Mouse (Mus musculus) kidney, postnatal 0 days (tissue): Measurements from ENCODE around the gene Srxn1. TPM values are rescaled to one million over a fixed set of nuclear protein-coding genes. Genes with fewer than 3 reads are reported as not detected.
A peak's percentile ranks its signal among the peaks of the same experiment; 100 is the strongest.

Experiments
- ATAC-seq: fragments of 200-750 bp; cut with Nextera tagmentation; replicated peaks from 2 replicates; pipeline ENCODE4 v1.8.0; 2017; ENCODE audit warnings: low read depth, moderate number of reproducible peaks, moderate TSS enrichment, moderate library complexity; ENCODE audit not compliant: low FRiP score
- DNase-seq: peaks from one replicate; pipeline ENCODE4 v3.0.0-alpha.2; 2016; ENCODE audit warnings: low spot score
- H3K27ac ChIP-seq: fragments of 300-500 bp; sonication (generic); 2 replicates; pipeline ENCODE4 v1.5.1; 2014; ENCODE audit warnings: mild to moderate bottlenecking
- H3K27me3 ChIP-seq: fragments of 300-500 bp; sonication (generic); 2 replicates; pipeline ENCODE4 v1.6.1; 2014; ENCODE audit warnings: low read length, mixed read lengths; ENCODE audit not compliant: insufficient read depth
- H3K36me3 ChIP-seq: fragments of 300-500 bp; sonication (generic); 2 replicates; pipeline ENCODE4 v1.6.1; 2014; ENCODE audit warnings: low read length, mixed read lengths; ENCODE audit not compliant: insufficient read depth
- H3K4me1 ChIP-seq: fragments of 300-500 bp; sonication (generic); replicated peaks from 2 replicates; pipeline ENCODE4 v1.6.1; 2014; ENCODE audit warnings: antibody characterized with exemption, low read length, mixed read lengths; ENCODE audit not compliant: insufficient read depth
- H3K4me2 ChIP-seq: fragments of 300-500 bp; sonication (generic); 2 replicates; pipeline ENCODE4 v1.6.1; 2014; ENCODE audit warnings: mild to moderate bottlenecking, low read length, moderate library complexity, mixed read lengths
- H3K4me3 ChIP-seq: fragments of 300-500 bp; sonication (generic); replicated peaks from 2 replicates; pipeline ENCODE4 v1.5.1; 2014; ENCODE audit warnings: low read depth, low read length
- H3K9ac ChIP-seq: fragments of 300-500 bp; sonication (generic); 2 replicates; pipeline ENCODE4 v1.6.1; 2014; ENCODE audit warnings: low read depth, low read length
- H3K9me3 ChIP-seq: fragments of 300-500 bp; sonication (generic); replicated peaks from 2 replicates; pipeline ENCODE4 v1.6.1; 2016; ENCODE audit warnings: low read length, inconsistent platforms, mixed read lengths
- CTCF ChIP-seq: IDR thresholded peaks from 2 replicates; pipeline ENCODE4 v1.5.1; 2016; ENCODE audit warnings: antibody characterized with exemption, low read depth, mild to moderate bottlenecking, moderate library complexity
- WGBS: fragments of 180-500 bp; shearing (Covaris S2); extraction: QIAGEN DNeasy Blood & Tissue Kit; methylation state at CpG from one replicate; pipeline ENCODE4 v1.1.7; 2014; 5-methylcytosine and 5-hydroxymethylcytosine counted together
- polyA plus RNA-seq: library from polyadenylated mRNA; unstranded; fragments of >200 nt; fragmentation: Nextera tagmentation; extraction: Ambion mirVana; gene quantifications from 2 replicates; pipeline ENCODE4 v1.2.1, GENCODE M21; 2015

The Srxn1 gene
- polyA plus RNA-seq, 1 experiment from 2014 or later: 20.3 TPM

DNA sequence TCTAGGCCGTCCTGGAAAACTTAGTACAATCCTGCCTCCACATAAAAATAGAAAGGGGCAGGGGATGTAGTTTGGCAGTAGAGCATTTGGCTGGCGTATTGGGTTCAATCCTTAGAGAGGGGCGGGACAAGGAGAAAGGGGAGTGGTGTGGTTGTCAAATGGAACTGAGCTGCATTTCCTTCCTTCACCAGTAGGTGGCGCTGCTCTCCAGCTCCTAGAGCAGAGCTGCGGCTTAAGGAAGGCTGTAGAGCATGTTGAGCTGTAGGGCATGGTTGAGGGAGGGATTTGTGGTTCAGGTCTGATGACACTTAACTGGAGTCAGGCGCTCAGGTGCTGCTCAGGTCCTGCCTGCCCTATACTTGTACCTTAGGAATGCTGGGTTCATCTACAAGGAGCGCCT is 6.6 kb downstream of the Srxn1 start:
- 5% methylated on average over 7 of the region's 7 CpGs for WGBS
- peak; percentile 88 for ATAC-seq
- no peak overlapping the region for H3K27ac ChIP-seq
- H3K9ac ChIP-seq: no peak overlapping the region
- peak; percentile 96 for DNase-seq
- H3K4me1 ChIP-seq: 0 out of 2 replicates have a peak, but pooled peaks cover 4% of the 10 kb centered on the region
- no peaks in the 10 kb centered on the region for H3K36me3 ChIP-seq
- no peak overlapping the region for H3K4me2 ChIP-seq
- peaks cover 5% of the 10 kb centered on the region; the same call in 1 of the 2 replicates for H3K27me3 ChIP-seq
- H3K9me3 ChIP-seq: no peaks in the 10 kb centered on the region
- no peak overlapping the region for H3K4me3 ChIP-seq
- TF ChIP-seq CTCF: peak; percentile 100

DNA sequence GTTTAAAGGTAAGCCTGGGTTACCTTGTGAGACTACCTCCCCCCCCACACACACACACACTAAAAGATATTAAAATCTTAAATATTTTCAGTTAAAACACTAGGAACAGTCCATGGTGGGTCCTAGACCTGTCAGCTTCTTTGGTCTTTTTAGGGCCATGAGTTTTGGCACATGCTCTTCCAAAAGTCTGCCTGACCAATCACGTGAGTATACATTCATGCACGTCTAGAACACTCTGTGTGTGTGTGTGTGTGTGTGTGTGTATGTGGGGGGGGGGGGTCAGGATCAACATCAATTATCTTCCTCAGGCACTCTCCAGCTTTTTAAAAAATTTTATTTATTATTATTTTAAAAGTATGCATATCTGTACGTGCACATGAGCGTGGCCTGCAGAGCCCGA is 7.2 kb downstream of the Srxn1 start:
- TF ChIP-seq CTCF: no peak
- ATAC-seq: no peak
- WGBS: 89% methylated on average over 5 of the region's 5 CpGs
- Histone ChIP-seq H3K27ac (no peak overlapping the region), H3K9me3 (no peaks in the 10 kb centered on the region), H3K27me3 (peaks cover 5% of the 10 kb centered on the region; the same call in 1 of the 2 replicates), H3K9ac (no peak overlapping the region), H3K36me3 (no peaks in the 10 kb centered on the region), H3K4me3 (no peak overlapping the region), H3K4me1 (0 out of 2 replicates have a peak, but pooled peaks cover 4% of the 10 kb centered on the region), H3K4me2 (no peak overlapping the region)
- no peak for DNase-seq

DNA sequence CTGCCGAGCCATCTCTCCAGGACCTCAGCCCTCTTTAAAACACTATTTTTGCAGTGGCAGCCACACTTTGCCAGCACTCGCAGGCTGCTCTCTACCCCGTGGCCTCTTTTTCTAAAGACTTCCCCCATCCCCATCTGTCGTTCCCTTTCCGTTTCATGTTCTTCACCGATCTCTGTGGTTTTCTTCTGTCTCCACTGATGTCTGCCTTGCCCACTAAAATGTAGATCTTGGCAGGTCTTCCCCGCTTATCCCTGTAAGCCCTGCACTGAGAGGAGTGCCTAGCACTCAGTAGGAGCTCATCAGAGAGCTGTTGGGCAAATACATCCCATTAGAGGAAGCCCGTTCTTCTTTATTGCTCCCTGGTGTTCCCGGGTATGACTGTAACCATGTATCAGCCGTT is 7.7 kb downstream of the Srxn1 start:
- H3K9ac ChIP-seq: no peak overlapping the region
- 70% methylated on average over 10 of the region's 10 CpGs for WGBS
- H3K36me3 ChIP-seq: no peaks in the 10 kb centered on the region
- 0 out of 2 replicates have a peak, but pooled peaks cover 4% of the 10 kb centered on the region for H3K4me1 ChIP-seq
- DNase-seq (no peak), ATAC-seq (no peak)
- no peak overlapping the region for H3K4me2 ChIP-seq
- no peaks in the 10 kb centered on the region for H3K9me3 ChIP-seq
- peaks cover 5% of the 10 kb centered on the region; the same call in 1 of the 2 replicates for H3K27me3 ChIP-seq
- H3K27ac ChIP-seq: no peak overlapping the region
- no peak for TF ChIP-seq CTCF
- H3K4me3 ChIP-seq: no peak overlapping the region

DNA sequence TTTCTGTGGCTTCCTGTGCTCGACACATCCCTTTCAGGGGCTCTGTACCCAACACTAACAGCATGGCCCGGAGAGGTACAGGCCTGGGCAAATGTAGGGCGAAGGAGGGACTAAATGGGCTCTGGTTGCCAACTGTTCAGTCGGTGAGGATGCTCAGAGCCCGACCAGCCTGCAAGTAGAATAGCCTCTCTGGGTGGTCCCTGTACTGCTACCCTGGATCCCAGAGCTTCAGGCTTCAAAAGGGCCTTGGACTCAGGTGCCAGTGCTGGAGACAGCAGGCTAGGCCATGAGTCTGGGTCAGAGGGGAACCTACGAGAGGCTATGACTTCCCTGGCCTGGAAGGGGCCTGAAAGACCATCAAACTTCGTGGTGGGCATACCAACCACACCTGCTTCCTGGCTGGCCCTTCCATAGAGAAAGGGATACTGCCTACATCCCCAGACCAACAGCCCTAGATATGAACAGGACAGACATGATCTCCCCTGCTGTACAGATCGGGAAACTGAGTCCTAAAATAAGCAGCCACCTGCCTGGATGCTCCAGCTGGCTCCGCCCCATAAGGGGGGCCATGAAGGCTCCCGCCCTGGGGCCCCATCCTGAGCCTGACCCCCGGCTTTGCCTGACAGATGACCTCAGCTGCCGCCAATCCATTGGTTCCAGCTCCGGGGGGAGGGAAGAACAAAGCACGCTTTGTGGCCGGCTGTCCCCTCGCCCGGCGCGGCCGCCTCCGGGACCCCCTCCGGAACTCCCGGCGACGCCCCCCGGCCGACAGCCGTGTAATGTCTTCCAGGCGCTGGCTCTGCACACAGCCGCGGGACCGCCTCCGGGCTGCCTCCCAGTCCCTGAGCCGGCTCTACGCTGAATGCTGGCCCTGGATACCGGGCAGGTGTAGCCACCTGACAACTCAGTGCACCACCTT is 9.0 kb downstream of the Srxn1 start:
- ATAC-seq (no peak), DNase-seq (no peak)
- H3K4me1 ChIP-seq: 0 out of 2 replicates have a peak, but pooled peaks cover 4% of the 10 kb centered on the region
- TF ChIP-seq CTCF: no peak
- no peaks in the 10 kb centered on the region for H3K36me3 ChIP-seq
- H3K27ac ChIP-seq: no peak overlapping the region
- H3K27me3 ChIP-seq: peaks cover 5% of the 10 kb centered on the region; the same call in 1 of the 2 replicates
- WGBS: 18% methylated on average over 36 of the region's 36 CpGs
- H3K9ac ChIP-seq: 0 out of 2 replicates have a peak overlapping the region, but pooled peaks have one; percentile 27
- H3K4me2 ChIP-seq: peak overlapping the region; percentile 51
- H3K4me3 ChIP-seq: no peak overlapping the region
- H3K9me3 ChIP-seq: no peaks in the 10 kb centered on the region

DNA sequence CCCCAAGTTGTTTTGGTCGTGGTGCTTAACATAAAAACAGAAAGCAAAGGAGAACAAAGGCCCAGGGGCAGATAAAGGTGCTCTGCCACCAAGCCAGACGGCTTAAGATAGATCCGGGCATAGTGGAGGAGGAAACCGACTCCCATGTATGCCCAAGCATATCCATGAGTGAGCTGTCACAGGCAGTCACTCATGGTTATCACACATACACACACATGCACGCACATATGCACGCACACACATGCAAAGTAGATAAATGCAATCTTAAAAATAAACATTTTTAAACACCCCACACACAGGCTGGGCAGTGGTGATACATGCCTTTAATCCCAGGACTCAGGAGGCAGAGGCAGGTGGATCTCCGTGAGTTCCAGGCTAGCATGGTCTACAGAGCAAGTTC is 12.4 kb downstream of the Srxn1 start:
- ATAC-seq (no peak), DNase-seq (no peak)
- no peak overlapping the region for H3K27ac ChIP-seq
- 0 out of 2 replicates have a peak, but pooled peaks cover 4% of the 10 kb centered on the region for H3K4me1 ChIP-seq
- no peak for TF ChIP-seq CTCF
- no peak overlapping the region for H3K4me2 ChIP-seq
- peaks cover 5% of the 10 kb centered on the region; the same call in 1 of the 2 replicates for H3K27me3 ChIP-seq
- H3K4me3 ChIP-seq: no peak overlapping the region
- H3K9ac ChIP-seq: no peak overlapping the region
- H3K36me3 ChIP-seq: no peaks in the 10 kb centered on the region
- WGBS: 88% methylated on average over 7 of the region's 7 CpGs
- no peaks in the 10 kb centered on the region for H3K9me3 ChIP-seq

DNA sequence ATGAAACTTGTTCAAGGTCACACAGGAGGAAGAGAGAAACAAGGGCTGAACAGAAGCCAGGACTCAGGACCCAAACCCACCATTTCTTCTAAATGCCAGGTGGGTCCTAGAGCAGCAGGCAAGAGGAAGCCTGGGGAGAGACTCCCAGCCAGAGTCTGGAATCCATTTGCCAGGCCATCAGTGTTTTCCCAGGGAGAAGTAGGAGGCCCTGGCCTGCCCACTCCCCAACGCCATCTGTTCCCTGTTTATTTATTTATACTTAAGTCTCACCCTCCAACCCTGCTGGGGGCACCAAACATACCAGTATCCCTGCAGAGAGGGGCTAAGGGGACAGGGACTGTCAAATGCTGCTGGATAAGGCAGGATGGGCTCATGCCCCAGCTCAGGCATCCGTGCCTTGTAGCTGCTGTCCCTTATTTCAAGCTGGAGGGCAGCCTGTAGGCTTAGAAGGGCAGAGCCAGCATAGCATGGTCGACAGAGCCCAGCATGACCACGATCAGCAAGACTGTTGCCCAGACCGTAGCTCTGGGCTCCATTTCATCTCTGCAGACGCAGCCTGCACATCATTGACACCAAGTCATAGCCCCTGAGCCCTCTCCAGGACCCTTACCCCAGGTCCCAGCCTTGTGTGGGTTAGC is 14.0 kb downstream of the Srxn1 start:
- no peak for TF ChIP-seq CTCF
- Histone ChIP-seq H3K36me3 (no peaks in the 10 kb centered on the region), H3K4me2 (no peak overlapping the region), H3K4me3 (no peak overlapping the region), H3K4me1 (0 out of 2 replicates have a peak, but pooled peaks cover 4% of the 10 kb centered on the region), H3K9ac (no peak overlapping the region), H3K27ac (no peak overlapping the region), H3K27me3 (peaks cover 5% of the 10 kb centered on the region; the same call in 1 of the 2 replicates), H3K9me3 (no peaks in the 10 kb centered on the region)
- 39% methylated on average over 6 of the region's 6 CpGs for WGBS
- DNase-seq (no peak), ATAC-seq (no peak)
